Mouse (Mus musculus): ENCODE measurements around the gene Zfand2b. TPM values are rescaled to one million over a fixed set of nuclear protein-coding genes. Genes with fewer than 3 reads are reported as not detected.

Gene Zfand2b
- polyA plus RNA-seq, 1 experiment from 2014 or later = 46.8 TPM

GRCm38 (mm10) chr1:75182160-75182559, 13.7 kb downstream of the Zfand2b start:
- peaks cover 7% of the 10 kb centered on the region for H3K4me1 ChIP-seq (ENCODE audit: control insufficient read depth, insufficient read depth, low read length)
- peaks cover 63% of the 10 kb centered on the region for H3K36me3 ChIP-seq (ENCODE audit: control insufficient read depth, insufficient read depth, low read length)
- no peak overlapping the region for H3K27ac ChIP-seq (ENCODE audit: low read depth, low read length)
- ATAC-seq (no peak), DNase-seq (ENCODE audit: low spot score) (no peak)
- H3K4me3 ChIP-seq (ENCODE audit: low read depth, low read length) = no peak overlapping the region
- H3K27me3 ChIP-seq (replicated peaks; ENCODE audit: control insufficient read depth, insufficient read depth, low read length) = no peaks in the 10 kb centered on the region
- 67% methylated on average over 4 of the region's 4 CpGs for WGBS
- H3K9ac ChIP-seq (ENCODE audit: low read length) = no peak overlapping the region
- H3K9me3 ChIP-seq (replicated peaks; ENCODE audit: control insufficient read depth, low read length) = no peaks in the 10 kb centered on the region
- no peak overlapping the region for H3K4me2 ChIP-seq (ENCODE audit: low read length)

GRCm38 (mm10) chr1:75185495-75185894, 17.0 kb downstream of the Zfand2b start:
- Histone ChIP-seq H3K4me2 (ENCODE audit: low read length) (no peak overlapping the region), H3K27ac (ENCODE audit: low read depth, low read length) (no peak overlapping the region), H3K9me3 (replicated peaks; ENCODE audit: control insufficient read depth, low read length) (no peaks in the 10 kb centered on the region), H3K27me3 (replicated peaks; ENCODE audit: control insufficient read depth, insufficient read depth, low read length) (no peaks in the 10 kb centered on the region), H3K4me1 (ENCODE audit: control insufficient read depth, insufficient read depth, low read length) (no peaks in the 10 kb centered on the region), H3K9ac (ENCODE audit: low read length) (no peak overlapping the region), H3K4me3 (ENCODE audit: low read depth, low read length) (no peak overlapping the region), H3K36me3 (ENCODE audit: control insufficient read depth, insufficient read depth, low read length) (peaks cover 73% of the 10 kb centered on the region)
- DNase-seq (ENCODE audit: low spot score) (no peak), ATAC-seq (no peak)
- WGBS = 92% methylated on average over 11 of the region's 11 CpGs

- DNase-seq (ENCODE audit: low spot score) = no peak
Measured at GRCm38 (mm10) chr1:75187126-75187525, 18.7 kb downstream of the Zfand2b start.

GRCm38 (mm10) chr1:75187914-75188483, 19.6 kb downstream of the Zfand2b start:
- no peak overlapping the region for H3K9ac ChIP-seq (ENCODE audit: low read length)
- 85% methylated on average over 2 of the region's 2 CpGs for WGBS
- H3K36me3 ChIP-seq (ENCODE audit: control insufficient read depth, insufficient read depth, low read length) = peaks cover 53% of the 10 kb centered on the region
- no peaks in the 10 kb centered on the region for H3K27me3 ChIP-seq (replicated peaks; ENCODE audit: control insufficient read depth, insufficient read depth, low read length)
- DNase-seq (ENCODE audit: low spot score) = no peak
- H3K4me3 ChIP-seq (ENCODE audit: low read depth, low read length) = no peak overlapping the region
- no peak overlapping the region for H3K27ac ChIP-seq (ENCODE audit: low read depth, low read length)
- no peaks in the 10 kb centered on the region for H3K9me3 ChIP-seq (replicated peaks; ENCODE audit: control insufficient read depth, low read length)
- H3K4me1 ChIP-seq (ENCODE audit: control insufficient read depth, insufficient read depth, low read length) = peaks cover 10% of the 10 kb centered on the region
- ATAC-seq = no peak
- H3K4me2 ChIP-seq (ENCODE audit: low read length) = no peak overlapping the region

More at GRCm38 (mm10) chr1:75187126-75187525, 18.7 kb downstream of the Zfand2b start:
- Histone ChIP-seq H3K4me1 (ENCODE audit: control insufficient read depth, insufficient read depth, low read length) (peaks cover 5% of the 10 kb centered on the region), H3K4me2 (ENCODE audit: low read length) (no peak overlapping the region), H3K4me3 (ENCODE audit: low read depth, low read length) (no peak overlapping the region), H3K36me3 (ENCODE audit: control insufficient read depth, insufficient read depth, low read length) (peaks cover 62% of the 10 kb centered on the region), H3K9ac (ENCODE audit: low read length) (no peak overlapping the region), H3K9me3 (replicated peaks; ENCODE audit: control insufficient read depth, low read length) (no peaks in the 10 kb centered on the region), H3K27me3 (replicated peaks; ENCODE audit: control insufficient read depth, insufficient read depth, low read length) (no peaks in the 10 kb centered on the region), H3K27ac (ENCODE audit: low read depth, low read length) (no peak overlapping the region)
- no peak for ATAC-seq

- H3K4me1 ChIP-seq (ENCODE audit: control insufficient read depth, insufficient read depth, low read length) = peaks cover 14% of the 10 kb centered on the region
- no peak for ATAC-seq
- no peaks in the 10 kb centered on the region for H3K9me3 ChIP-seq (replicated peaks; ENCODE audit: control insufficient read depth, low read length)
- no peak for DNase-seq (ENCODE audit: low spot score)
- H3K4me2 ChIP-seq (ENCODE audit: low read length) = peak overlapping the region; percentile 84; the same call in 1 of the 2 replicates
- 76% methylated on average over 2 of the region's 2 CpGs for WGBS
- no peak overlapping the region for H3K27ac ChIP-seq (ENCODE audit: low read depth, low read length)
- no peaks in the 10 kb centered on the region for H3K27me3 ChIP-seq (replicated peaks; ENCODE audit: control insufficient read depth, insufficient read depth, low read length)
- no peak overlapping the region for H3K4me3 ChIP-seq (ENCODE audit: low read depth, low read length)
- H3K36me3 ChIP-seq (ENCODE audit: control insufficient read depth, insufficient read depth, low read length) = peaks cover 30% of the 10 kb centered on the region
- H3K9ac ChIP-seq (ENCODE audit: low read length) = no peak overlapping the region
Measured at GRCm38 (mm10) chr1:75190577-75190976, 22.1 kb downstream of the Zfand2b start.

GRCm38 (mm10) chr1:75191258-75191621, 22.8 kb downstream of the Zfand2b start:
- H3K4me2 ChIP-seq (ENCODE audit: low read length) = peak overlapping the region; percentile 84
- ATAC-seq (no peak), DNase-seq (ENCODE audit: low spot score) (no peak)
- H3K4me3 ChIP-seq (ENCODE audit: low read depth, low read length) = peak overlapping the region; percentile 62
- peak overlapping the region; percentile 87 for H3K9ac ChIP-seq (ENCODE audit: low read length)
- H3K4me1 ChIP-seq (ENCODE audit: control insufficient read depth, insufficient read depth, low read length) = peaks cover 14% of the 10 kb centered on the region
- no peaks in the 10 kb centered on the region for H3K9me3 ChIP-seq (replicated peaks; ENCODE audit: control insufficient read depth, low read length)
- peak overlapping the region; percentile 81 for H3K27ac ChIP-seq (ENCODE audit: low read depth, low read length)
- H3K27me3 ChIP-seq (replicated peaks; ENCODE audit: control insufficient read depth, insufficient read depth, low read length) = no peaks in the 10 kb centered on the region
- 49% methylated on average over 5 of the region's 5 CpGs for WGBS
- H3K36me3 ChIP-seq (ENCODE audit: control insufficient read depth, insufficient read depth, low read length) = peaks cover 30% of the 10 kb centered on the region

- Histone ChIP-seq H3K27ac (ENCODE audit: low read depth, low read length) (peak within 1 kb of the TSS; percentile 84), H3K36me3 (ENCODE audit: control insufficient read depth, insufficient read depth, low read length) (peaks cover 30% of the 10 kb centered on the region), H3K4me1 (ENCODE audit: control insufficient read depth, insufficient read depth, low read length) (peaks cover 14% of the 10 kb centered on the region), H3K9ac (ENCODE audit: low read length) (peak within 1 kb of the TSS; percentile 87), H3K9me3 (replicated peaks; ENCODE audit: control insufficient read depth, low read length) (no peaks in the 10 kb centered on the region), H3K27me3 (replicated peaks; ENCODE audit: control insufficient read depth, insufficient read depth, low read length) (no peaks in the 10 kb centered on the region), H3K4me3 (ENCODE audit: low read depth, low read length) (peak within 1 kb of the TSS; percentile 62), H3K4me2 (ENCODE audit: low read length) (peak within 1 kb of the TSS; percentile 98)
- ATAC-seq (peak; percentile 100), DNase-seq (ENCODE audit: low spot score) (peak; percentile 99)
- under 1% methylated on average over 47 of the region's 56 CpGs for WGBS
Measured at GRCm38 (mm10) chr1:75191622-75192402, 23.4 kb downstream of the Zfand2b start, which contains the start of the genes Ankzf1 and Atg9a. Gene Ankzf1 (plus strand): TSS chr1:75192151. Gene Atg9a (minus strand): TSS chr1:75192196.

GRCm38 (mm10) chr1:75192452-75192851, 24.0 kb downstream of the Zfand2b start:
- peak overlapping the region; percentile 83 for H3K9ac ChIP-seq (ENCODE audit: low read length)
- H3K4me3 ChIP-seq (ENCODE audit: low read depth, low read length) = peak overlapping the region; percentile 62
- H3K27ac ChIP-seq (ENCODE audit: low read depth, low read length) = peak overlapping the region; percentile 84
- peaks cover 31% of the 10 kb centered on the region for H3K36me3 ChIP-seq (ENCODE audit: control insufficient read depth, insufficient read depth, low read length)
- peak overlapping the region; percentile 98 for H3K4me2 ChIP-seq (ENCODE audit: low read length)
- peak; percentile 9; the same call in 1 of the 2 replicates for ATAC-seq
- H3K9me3 ChIP-seq (replicated peaks; ENCODE audit: control insufficient read depth, low read length) = no peaks in the 10 kb centered on the region
- under 1% methylated on average over 19 of the region's 19 CpGs for WGBS
- H3K27me3 ChIP-seq (replicated peaks; ENCODE audit: control insufficient read depth, insufficient read depth, low read length) = no peaks in the 10 kb centered on the region
- no peak for DNase-seq (ENCODE audit: low spot score)
- H3K4me1 ChIP-seq (ENCODE audit: control insufficient read depth, insufficient read depth, low read length) = peaks cover 14% of the 10 kb centered on the region

- ATAC-seq (no peak), DNase-seq (ENCODE audit: low spot score) (no peak)
- H3K27ac ChIP-seq (ENCODE audit: low read depth, low read length) = no peak overlapping the region
- no peaks in the 10 kb centered on the region for H3K27me3 ChIP-seq (replicated peaks; ENCODE audit: control insufficient read depth, insufficient read depth, low read length)
- 100% methylated on average over 1 of the region's 1 CpGs for WGBS
- no peaks in the 10 kb centered on the region for H3K4me1 ChIP-seq (ENCODE audit: control insufficient read depth, insufficient read depth, low read length)
- H3K9me3 ChIP-seq (replicated peaks; ENCODE audit: control insufficient read depth, low read length) = no peaks in the 10 kb centered on the region
- H3K4me2 ChIP-seq (ENCODE audit: low read length) = no peak overlapping the region
- H3K9ac ChIP-seq (ENCODE audit: low read length) = no peak overlapping the region
- peaks cover 41% of the 10 kb centered on the region for H3K36me3 ChIP-seq (ENCODE audit: control insufficient read depth, insufficient read depth, low read length)
- H3K4me3 ChIP-seq (ENCODE audit: low read depth, low read length) = no peak overlapping the region
Measured at GRCm38 (mm10) chr1:75201236-75201635, 32.8 kb downstream of the Zfand2b start.

All from forebrain, embryonic 14.5 days (tissue).